Mouse (Mus musculus): ENCODE results near the gene Cd164l2. TPM values are rescaled to one million over a fixed set of nuclear protein-coding genes. Genes with fewer than 3 reads are reported as not detected.

The Cd164l2 gene
- polyA plus RNA-seq (2014; fragmentation: Nextera tagmentation; extraction: Ambion mirVana) = 8.7 and 11.6 TPM in 2 replicates

GRCm38 (mm10) chr4:133211751-133212561 is at the start of gene Cd164l2, which contains the start of gene Gpr3:
Cd164l2 (plus strand) TSS chr4:133212131.
Gpr3 (minus strand) TSS chr4:133212536.
- H3K9me3 ChIP-seq (ENCODE audit: control insufficient read depth, low read depth, low read length) = no peaks in the 10 kb centered on the region
- peak; percentile 31; the same call in 1 of the 2 replicates for ATAC-seq (ENCODE audit: insufficient number of reproducible peaks, insufficient read depth, low FRiP score, low read depth)
- peaks cover 15% of the 10 kb centered on the region; the same call in 1 of the 2 replicates for H3K4me1 ChIP-seq (ENCODE audit: control insufficient read depth, insufficient read depth, low read length)
- peak within 1 kb of the TSS; percentile 99 for H3K4me2 ChIP-seq (replicated peaks; ENCODE audit: low read depth, low read length)
- peak within 1 kb of the TSS; percentile 42; the same call in 1 of the 2 replicates for H3K9ac ChIP-seq (replicated peaks; ENCODE audit: low read depth, low read length)
- peak within 1 kb of the TSS; percentile 64 for H3K4me3 ChIP-seq (ENCODE audit: low read depth, low read length)
- H3K36me3 ChIP-seq (ENCODE audit: control insufficient read depth, insufficient read depth, low read length) = no peaks in the 10 kb centered on the region
- no peaks in the 10 kb centered on the region for H3K27me3 ChIP-seq (ENCODE audit: control insufficient read depth, insufficient read depth, low read length)
- 2% methylated on average over 48 of the region's 52 CpGs for WGBS
- no peak within 1 kb of the TSS for H3K27ac ChIP-seq (ENCODE audit: low read length)

- Histone ChIP-seq H3K9ac (replicated peaks; ENCODE audit: low read depth, low read length) (no peak overlapping the region), H3K27ac (ENCODE audit: low read length) (no peak overlapping the region), H3K36me3 (ENCODE audit: control insufficient read depth, insufficient read depth, low read length) (peaks cover 4% of the 10 kb centered on the region), H3K27me3 (ENCODE audit: control insufficient read depth, insufficient read depth, low read length) (no peaks in the 10 kb centered on the region), H3K4me1 (ENCODE audit: control insufficient read depth, insufficient read depth, low read length) (peaks cover 9% of the 10 kb centered on the region; the same call in 1 of the 2 replicates), H3K4me2 (replicated peaks; ENCODE audit: low read depth, low read length) (no peak overlapping the region), H3K4me3 (ENCODE audit: low read depth, low read length) (no peak overlapping the region), H3K9me3 (ENCODE audit: control insufficient read depth, low read depth, low read length) (no peaks in the 10 kb centered on the region)
- no peak for ATAC-seq (ENCODE audit: insufficient number of reproducible peaks, insufficient read depth, low FRiP score, low read depth)
- WGBS = 65% methylated on average over 6 of the region's 6 CpGs
These were observed 49.7 kb upstream of the Cd164l2 start for GRCm38 (mm10) chr4:133162196-133162595.

GRCm38 (mm10) chr4:133166773-133167172 is 45.2 kb upstream of the Cd164l2 start:
- no peak overlapping the region for H3K27ac ChIP-seq (ENCODE audit: low read length)
- H3K4me2 ChIP-seq (replicated peaks; ENCODE audit: low read depth, low read length) = no peak overlapping the region
- no peak for ATAC-seq (ENCODE audit: insufficient number of reproducible peaks, insufficient read depth, low FRiP score, low read depth)

GRCm38 (mm10) chr4:133169237-133170055 is 42.5 kb upstream of the Cd164l2 start:
- WGBS = 73% methylated on average over 10 of the region's 10 CpGs
- peak overlapping the region; percentile 71 for H3K27ac ChIP-seq (ENCODE audit: low read length)
- H3K4me2 ChIP-seq (replicated peaks; ENCODE audit: low read depth, low read length) = no peak overlapping the region
- peak; percentile 75; the same call in 1 of the 2 replicates for ATAC-seq (ENCODE audit: insufficient number of reproducible peaks, insufficient read depth, low FRiP score, low read depth)
- H3K4me3 ChIP-seq (ENCODE audit: low read depth, low read length) = no peak overlapping the region
- no peaks in the 10 kb centered on the region for H3K9me3 ChIP-seq (ENCODE audit: control insufficient read depth, low read depth, low read length)
- no peaks in the 10 kb centered on the region for H3K27me3 ChIP-seq (ENCODE audit: control insufficient read depth, insufficient read depth, low read length)
- no peak overlapping the region for H3K9ac ChIP-seq (replicated peaks; ENCODE audit: low read depth, low read length)
- H3K36me3 ChIP-seq (ENCODE audit: control insufficient read depth, insufficient read depth, low read length) = no peaks in the 10 kb centered on the region; the same call in 1 of the 2 replicates
- peaks cover 14% of the 10 kb centered on the region for H3K4me1 ChIP-seq (ENCODE audit: control insufficient read depth, insufficient read depth, low read length)

More at GRCm38 (mm10) chr4:133166773-133167172, 45.2 kb upstream of the Cd164l2 start:
- Histone ChIP-seq H3K9me3 (ENCODE audit: control insufficient read depth, low read depth, low read length) (no peaks in the 10 kb centered on the region), H3K27me3 (ENCODE audit: control insufficient read depth, insufficient read depth, low read length) (no peaks in the 10 kb centered on the region), H3K4me3 (ENCODE audit: low read depth, low read length) (no peak overlapping the region), H3K36me3 (ENCODE audit: control insufficient read depth, insufficient read depth, low read length) (peaks cover 4% of the 10 kb centered on the region), H3K4me1 (ENCODE audit: control insufficient read depth, insufficient read depth, low read length) (peaks cover 11% of the 10 kb centered on the region; the same call in 1 of the 2 replicates), H3K9ac (replicated peaks; ENCODE audit: low read depth, low read length) (no peak overlapping the region)
- 79% methylated on average over 9 of the region's 9 CpGs for WGBS

- Histone ChIP-seq H3K9ac (replicated peaks; ENCODE audit: low read depth, low read length) (no peak overlapping the region), H3K4me1 (ENCODE audit: control insufficient read depth, insufficient read depth, low read length) (peaks cover 17% of the 10 kb centered on the region), H3K36me3 (ENCODE audit: control insufficient read depth, insufficient read depth, low read length) (no peaks in the 10 kb centered on the region; the same call in 1 of the 2 replicates), H3K27me3 (ENCODE audit: control insufficient read depth, insufficient read depth, low read length) (no peaks in the 10 kb centered on the region), H3K4me3 (ENCODE audit: low read depth, low read length) (no peak overlapping the region), H3K9me3 (ENCODE audit: control insufficient read depth, low read depth, low read length) (no peaks in the 10 kb centered on the region), H3K27ac (ENCODE audit: low read length) (peak overlapping the region; percentile 71; the same call in 1 of the 2 replicates), H3K4me2 (replicated peaks; ENCODE audit: low read depth, low read length) (no peak overlapping the region)
- WGBS = 75% methylated on average over 3 of the region's 3 CpGs
- no peak for ATAC-seq (ENCODE audit: insufficient number of reproducible peaks, insufficient read depth, low FRiP score, low read depth)
These were observed 41.8 kb upstream of the Cd164l2 start for GRCm38 (mm10) chr4:133170056-133170524.

- no peak for ATAC-seq (ENCODE audit: insufficient number of reproducible peaks, insufficient read depth, low FRiP score, low read depth)
- Histone ChIP-seq H3K9me3 (ENCODE audit: control insufficient read depth, low read depth, low read length) (no peaks in the 10 kb centered on the region), H3K4me2 (replicated peaks; ENCODE audit: low read depth, low read length) (no peak overlapping the region), H3K4me3 (ENCODE audit: low read depth, low read length) (no peak overlapping the region), H3K9ac (replicated peaks; ENCODE audit: low read depth, low read length) (no peak overlapping the region), H3K36me3 (ENCODE audit: control insufficient read depth, insufficient read depth, low read length) (no peaks in the 10 kb centered on the region; the same call in 1 of the 2 replicates), H3K27me3 (ENCODE audit: control insufficient read depth, insufficient read depth, low read length) (no peaks in the 10 kb centered on the region), H3K4me1 (ENCODE audit: control insufficient read depth, insufficient read depth, low read length) (peaks cover 22% of the 10 kb centered on the region), H3K27ac (ENCODE audit: low read length) (peak overlapping the region; percentile 44; the same call in 1 of the 2 replicates)
These were observed 41.3 kb upstream of the Cd164l2 start for GRCm38 (mm10) chr4:133170616-133171015.

- Histone ChIP-seq H3K4me3 (ENCODE audit: low read depth, low read length) (no peak overlapping the region), H3K4me2 (replicated peaks; ENCODE audit: low read depth, low read length) (no peak overlapping the region), H3K27me3 (ENCODE audit: control insufficient read depth, insufficient read depth, low read length) (no peaks in the 10 kb centered on the region), H3K9me3 (ENCODE audit: control insufficient read depth, low read depth, low read length) (no peaks in the 10 kb centered on the region), H3K4me1 (ENCODE audit: control insufficient read depth, insufficient read depth, low read length) (peaks cover 36% of the 10 kb centered on the region), H3K27ac (ENCODE audit: low read length) (no peak overlapping the region), H3K9ac (replicated peaks; ENCODE audit: low read depth, low read length) (no peak overlapping the region), H3K36me3 (ENCODE audit: control insufficient read depth, insufficient read depth, low read length) (peaks cover 12% of the 10 kb centered on the region; the same call in 1 of the 2 replicates)
- no peak for ATAC-seq (ENCODE audit: insufficient number of reproducible peaks, insufficient read depth, low FRiP score, low read depth)
- WGBS = 83% methylated on average over 4 of the region's 4 CpGs
These were observed 39.5 kb upstream of the Cd164l2 start for GRCm38 (mm10) chr4:133172451-133172850.

DNA sequence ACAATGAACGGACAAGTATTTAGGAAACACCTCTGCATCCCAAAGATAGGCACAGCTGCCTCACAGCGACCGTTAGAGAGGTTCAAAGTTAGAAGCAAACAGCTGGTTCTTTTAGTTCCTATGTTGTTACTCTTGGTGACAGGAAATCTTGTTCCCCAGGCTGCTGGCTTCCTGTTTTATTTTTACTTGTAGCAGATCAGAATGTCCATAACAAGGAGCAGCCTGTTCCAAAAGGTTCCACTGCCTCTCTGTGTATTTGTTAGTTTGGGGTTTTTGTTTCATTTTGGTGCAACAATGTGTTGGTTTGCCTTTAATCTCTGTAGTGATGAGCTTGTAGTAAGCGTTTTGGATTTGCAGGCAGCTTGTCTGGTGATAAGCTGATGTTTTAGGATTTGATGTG is 37.6 kb upstream of the Cd164l2 start:
- no peak overlapping the region for H3K9ac ChIP-seq (replicated peaks; ENCODE audit: low read depth, low read length)
- peak overlapping the region; percentile 77 for H3K27ac ChIP-seq (ENCODE audit: low read length)
- no peaks in the 10 kb centered on the region for H3K27me3 ChIP-seq (ENCODE audit: control insufficient read depth, insufficient read depth, low read length)
- WGBS = 35% methylated on average over 4 of the region's 4 CpGs
- no peak overlapping the region for H3K4me2 ChIP-seq (replicated peaks; ENCODE audit: low read depth, low read length)
- peaks cover 32% of the 10 kb centered on the region for H3K4me1 ChIP-seq (ENCODE audit: control insufficient read depth, insufficient read depth, low read length)
- ATAC-seq (ENCODE audit: insufficient number of reproducible peaks, insufficient read depth, low FRiP score, low read depth) = no peak
- peaks cover 27% of the 10 kb centered on the region; the same call in 1 of the 2 replicates for H3K36me3 ChIP-seq (ENCODE audit: control insufficient read depth, insufficient read depth, low read length)
- H3K9me3 ChIP-seq (ENCODE audit: control insufficient read depth, low read depth, low read length) = no peaks in the 10 kb centered on the region
- no peak overlapping the region for H3K4me3 ChIP-seq (ENCODE audit: low read depth, low read length)

All from stomach, embryonic 14.5 days (tissue).